In the genomic region with DNA sequence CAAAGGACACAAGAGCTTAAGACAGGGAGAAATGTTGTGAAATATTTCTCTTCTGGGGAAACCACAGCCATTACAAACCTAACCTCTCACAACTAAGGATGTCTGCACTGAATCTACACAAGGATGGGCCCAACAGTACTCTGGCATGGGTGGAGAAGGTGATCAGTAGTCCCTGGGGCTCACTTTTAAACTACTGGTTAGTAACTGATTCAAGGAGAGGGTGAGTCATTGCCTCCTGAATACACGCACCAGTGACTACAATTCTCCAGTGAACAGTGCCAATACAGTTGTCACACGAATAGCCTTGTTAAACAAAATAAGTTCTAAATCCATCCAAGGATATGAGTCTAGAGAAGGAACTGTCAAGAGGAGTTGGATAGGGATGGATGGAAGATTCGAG, we compare ENCODE assay signal across 22 mouse cellular contexts.
DNase-seq lines count a peak whose midpoint lies in the region; ATAC-seq lines count a peak whose summit lies in the region.
"Had no signal": no experiment of that assay in that cellular context is flagged by ENCODE, and none has a peak within 500 bp of the region (broad histone marks: within the 10 kb centered on the region; RNA-seq: fewer than 3 reads in every experiment).

No protein-coding gene starts in this region.

- no peak overlapping the region for H3K4me3 ChIP-seq in kidney, embryonic 16.5 days (ENCODE audit: low read length)
- H3K4me3 ChIP-seq: forebrain, embryonic 10.5 days; forebrain, embryonic 13.5 days; hindbrain, embryonic 12.5 days; hindbrain, embryonic 15.5 days had no signal

- H3K4me1 ChIP-seq in kidney, embryonic 16.5 days (ENCODE audit: insufficient read depth, low read length): no peaks in the 10 kb centered on the region
- H3K4me1 ChIP-seq: forebrain, embryonic 10.5 days; forebrain, embryonic 13.5 days; hindbrain, embryonic 12.5 days; hindbrain, embryonic 15.5 days had no signal

- DNase-seq in kidney, adult 9 months: peak; percentile 13
- DNase-seq in kidney, postnatal 4 days: no peak
- no peak for DNase-seq in kidney, adult 18-20 months
- DNase-seq in Muller cell, postnatal 12 days (ENCODE audit: inconsistent ontology term): peak; percentile 12
- DNase-seq in left cerebral cortex, adult 18-20 months (ENCODE audit: low spot score in 2 of 2): no peak
- DNase-seq: adrenal gland, postnatal 10 days; adrenal gland, postnatal 36 days; cerebellum, adult 11-12 months; cerebellum, adult 8-10 months; cerebellum, postnatal 10 days; cerebellum, postnatal 36 days; gastrocnemius, postnatal 10 days; heart, adult 11 months had no signal

- WGBS in kidney, embryonic 16.5 days: 59% methylated on average over 3 of the region's 3 CpGs

- no peak overlapping the region for H3K4me2 ChIP-seq in kidney, embryonic 16.5 days (replicated peaks; ENCODE audit: low read depth, low read length)
- H3K4me2 ChIP-seq: forebrain, embryonic 13.5 days; heart, embryonic 11.5 days; hindbrain, embryonic 12.5 days; hindbrain, embryonic 15.5 days had no signal

- H3K9ac ChIP-seq in kidney, embryonic 16.5 days (replicated peaks; ENCODE audit: low read length): no peak overlapping the region
- H3K9ac ChIP-seq: forebrain, embryonic 13.5 days; hindbrain, embryonic 12.5 days; hindbrain, embryonic 15.5 days had no signal

- H3K27me3 ChIP-seq in kidney, embryonic 16.5 days (ENCODE audit: insufficient read depth, low read length): no peaks in the 10 kb centered on the region
- H3K27me3 ChIP-seq: forebrain, embryonic 13.5 days; hindbrain, embryonic 12.5 days; hindbrain, embryonic 15.5 days had no signal

- no peaks in the 10 kb centered on the region for H3K9me3 ChIP-seq in kidney, embryonic 16.5 days (ENCODE audit: low read length)
- H3K9me3 ChIP-seq: forebrain, embryonic 10.5 days; forebrain, embryonic 13.5 days; hindbrain, embryonic 12.5 days; hindbrain, embryonic 15.5 days had no signal

- H3K36me3 ChIP-seq in kidney, embryonic 16.5 days (ENCODE audit: insufficient read depth, low read length): no peaks in the 10 kb centered on the region
- H3K36me3 ChIP-seq: forebrain, embryonic 10.5 days; hindbrain, embryonic 12.5 days; hindbrain, embryonic 15.5 days had no signal

- ATAC-seq in kidney, embryonic 16.5 days (ENCODE audit: low FRiP score, low TSS enrichment): peak; percentile 91; the same call in 1 of the 2 replicates
- ATAC-seq: activated CD4-positive, CD25-positive, alpha-beta regulatory T cell, adult 4 months; CD4-positive, CD25-positive, alpha-beta regulatory T cell, adult 4 months; forebrain, embryonic 13.5 days; forebrain, embryonic 16.5 days had no signal

- no peak overlapping the region for H3K27ac ChIP-seq in kidney, embryonic 16.5 days (ENCODE audit: low read length)
- H3K27ac ChIP-seq: forebrain, embryonic 10.5 days; forebrain, embryonic 13.5 days; hindbrain, embryonic 12.5 days; hindbrain, embryonic 15.5 days had no signal

Comparison
In these comparisons a context has a peak if more than half of its experiments do, and no peak if none do; other contexts are left out.
1. DNase-seq: peak in kidney, adult 9 months (single experiment) and Muller cell, postnatal 12 days (single experiment); none in kidney, postnatal 4 days (0 of 2), kidney, adult 18-20 months (single experiment) and left cerebral cortex, adult 18-20 months (0 of 2).